Mouse (Mus musculus) heart, adult 11 months (tissue): ENCODE data around the gene Pbx2.

ENCODE experiments used
- DNase-seq: peaks from one replicate; pipeline ENCODE4 v3.0.0; 2022

The Pbx2 gene

GRCm38 (mm10) chr17:34604511-34605237 lies 13.6 kb downstream of the Pbx2 start:
- peak; percentile 94 for DNase-seq

GRCm38 (mm10) chr17:34605609-34606008 lies 14.5 kb downstream of the Pbx2 start:
- peak; percentile 100 for DNase-seq

GRCm38 (mm10) chr17:34606186-34607039 lies 15.3 kb downstream of the Pbx2 start:
- peak; percentile 95 for DNase-seq

- no peak for DNase-seq
Measured at GRCm38 (mm10) chr17:34607997-34608396, 16.9 kb downstream of the Pbx2 start.

- DNase-seq = no peak
Measured at GRCm38 (mm10) chr17:34611050-34611449, 20.0 kb downstream of the Pbx2 start.

GRCm38 (mm10) chr17:34613054-34613645 lies 22.1 kb downstream of the Pbx2 start:
- DNase-seq = no peak

- DNase-seq = no peak
Measured at GRCm38 (mm10) chr17:34613830-34614229, 22.8 kb downstream of the Pbx2 start.

- DNase-seq = no peak
Measured at GRCm38 (mm10) chr17:34615871-34616270, 24.8 kb downstream of the Pbx2 start, which contains the start of gene Egfl8. Gene Egfl8 (minus strand): TSS chr17:34615971.

- DNase-seq = no peak
Measured at GRCm38 (mm10) chr17:34618999-34619398, 27.9 kb downstream of the Pbx2 start.

GRCm38 (mm10) chr17:34621006-34621405 lies 29.9 kb downstream of the Pbx2 start:
- DNase-seq = no peak

GRCm38 (mm10) chr17:34623161-34623560 lies 32.1 kb downstream of the Pbx2 start:
- DNase-seq = no peak

- DNase-seq = no peak
Measured at GRCm38 (mm10) chr17:34624981-34625380, 33.9 kb downstream of the Pbx2 start.

GRCm38 (mm10) chr17:34626062-34626772 lies 35.2 kb downstream of the Pbx2 start:
- DNase-seq = no peak

- peak; percentile 96 for DNase-seq
Measured at GRCm38 (mm10) chr17:34626773-34627092, 35.7 kb downstream of the Pbx2 start.

GRCm38 (mm10) chr17:34627093-34627942 lies 36.3 kb downstream of the Pbx2 start:
- peak; percentile 99 for DNase-seq

GRCm38 (mm10) chr17:34627943-34628643 lies 37.0 kb downstream of the Pbx2 start, which contains the start of gene Ppt2:
Gene Ppt2 (minus strand): TSS chr17:34628510.
- peak; percentile 97 for DNase-seq

GRCm38 (mm10) chr17:34628644-34628967 lies 37.5 kb downstream of the Pbx2 start:
- no peak for DNase-seq

GRCm38 (mm10) chr17:34629221-34629751 lies 38.2 kb downstream of the Pbx2 start, which contains the start of gene Prrt1:
Gene Prrt1 (plus strand): TSS chr17:34629533.
- DNase-seq = peak; percentile 95

GRCm38 (mm10) chr17:34629796-34630603 lies 38.9 kb downstream of the Pbx2 start:
- no peak for DNase-seq

- DNase-seq = peak; percentile 96
Measured at GRCm38 (mm10) chr17:34630761-34631301, 39.8 kb downstream of the Pbx2 start.
